Mouse (Mus musculus) Patski (cell line): ENCODE results near the gene Tmc4. TPM values are rescaled to one million over a fixed set of nuclear protein-coding genes. Genes with fewer than 3 reads are reported as not detected.
"Not testable (repeated sequence)": the region's sequence is repeated elsewhere in the genome, so short reads cannot be mapped to it uniquely, and the experiment has no call there.

Experiments
- ATAC-seq: fragments of 100-300 bp; one replicate; pipeline ENCODE4 v1.8.0; 2021
- CTCF ChIA-PET: fragments of 350-600 bp; sonication (Branson Sonifier 250); formaldehyde crosslinking; loops from one replicate; lab custom pipeline; 2022; ENCODE audit warnings: inconsistent platforms; lab: Charles Lee
- POLR2A ChIA-PET: fragments of 350-600 bp; sonication (Branson Sonifier 250); formaldehyde crosslinking; loops from one replicate; lab custom pipeline; 2022; ENCODE audit warnings: antibody characterized with exemption, inconsistent platforms; lab: Charles Lee
- DNase-seq: peaks from one replicate; pipeline ENCODE4 v3.0.0-alpha.2; 2011; ENCODE audit warnings: low read depth, low spot score
- H3K27me3 ChIP-seq: fragments of 371-371 bp; one replicate; pipeline ENCODE4 v1.5.1; 2021
- CTCF ChIP-seq: fragments of 100-300 bp; IDR thresholded peaks from one replicate; pipeline ENCODE4 v1.5.1; 2021
- in situ Hi-C: fragments of 300-500 bp; cut with MboI; formaldehyde crosslinking; loops from 3 replicates; pipeline ENCODE4 v1.11.1; 2018; ENCODE audit warnings: low pct_unique_long_range_greater_than_20kb, mixed read lengths
- polyA plus RNA-seq: library from polyadenylated mRNA; unstranded; gene quantifications from one replicate; pipeline ENCODE4 v1.2.3, GENCODE M21; 2021

Gene Tmc4
- polyA plus RNA-seq, 1 experiment from 2014 or later = 2.4 TPM

GRCm38 (mm10) chr7:3705911-3706310 is 28.6 kb upstream of the Tmc4 start:
- ChIA-PET POLR2A (interaction anchor here (2.0 to 3.3 kb wide), 2 partner anchors 10 to 12 kb away, joined by 7 to 11 read pairs; partner anchors contain the start of genes Mboat7 and Tsen34), CTCF (interaction anchor here (1.8 kb wide), 1 partner anchor 10 kb away, joined by 9 read pairs; no protein-coding TSS in a partner anchor)
- H3K27me3 ChIP-seq = no peaks in the 10 kb centered on the region
- DNase-seq (no peak), ATAC-seq (no peak)
- in situ Hi-C loops = no loop called here
- no peak for TF ChIP-seq CTCF

DNA sequence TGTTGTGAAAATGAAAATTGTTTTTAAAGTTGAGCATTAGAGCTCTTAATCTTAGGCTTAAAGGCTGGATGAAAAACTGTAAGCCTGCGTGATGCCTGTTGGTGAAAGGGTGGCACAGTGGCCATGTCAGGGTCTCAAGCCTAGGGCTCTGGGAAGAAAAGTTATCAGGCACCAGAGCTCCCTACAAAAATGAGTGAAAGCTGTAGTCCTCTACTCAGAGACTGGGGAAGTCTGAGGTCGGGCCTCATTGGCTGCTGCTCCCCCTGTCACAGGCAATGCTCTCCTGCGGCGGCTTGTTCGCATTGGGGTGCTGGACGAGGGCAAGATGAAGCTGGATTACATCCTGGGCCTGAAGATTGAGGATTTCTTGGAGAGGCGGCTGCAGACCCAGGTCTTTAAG is 28.1 kb upstream of the Tmc4 start:
- H3K27me3 ChIP-seq, in situ Hi-C loops, ATAC-seq, DNase-seq: not testable (repeated sequence)
- POLR2A ChIA-PET = interaction anchor here (2.0 to 3.3 kb wide), 2 partner anchors 10 to 12 kb away, joined by 7 to 11 read pairs; partner anchors contain the start of genes Mboat7 and Tsen34
- CTCF ChIA-PET = interaction anchor here (1.8 kb wide), 1 partner anchor 10 kb away, joined by 9 read pairs; no protein-coding TSS in a partner anchor

GRCm38 (mm10) chr7:3704475-3704874 is 27.1 kb upstream of the Tmc4 start:
- DNase-seq (no peak), ATAC-seq (peak; percentile 14)
- no peaks in the 10 kb centered on the region for H3K27me3 ChIP-seq
- in situ Hi-C loops = no loop called here
- no peak for TF ChIP-seq CTCF
- ChIA-PET POLR2A (interaction anchor here (2.0 to 3.3 kb wide), 2 partner anchors 9 to 11 kb away, joined by 7 to 11 read pairs; partner anchors contain the start of genes Mboat7 and Tsen34), CTCF (no interaction called here)

DNA sequence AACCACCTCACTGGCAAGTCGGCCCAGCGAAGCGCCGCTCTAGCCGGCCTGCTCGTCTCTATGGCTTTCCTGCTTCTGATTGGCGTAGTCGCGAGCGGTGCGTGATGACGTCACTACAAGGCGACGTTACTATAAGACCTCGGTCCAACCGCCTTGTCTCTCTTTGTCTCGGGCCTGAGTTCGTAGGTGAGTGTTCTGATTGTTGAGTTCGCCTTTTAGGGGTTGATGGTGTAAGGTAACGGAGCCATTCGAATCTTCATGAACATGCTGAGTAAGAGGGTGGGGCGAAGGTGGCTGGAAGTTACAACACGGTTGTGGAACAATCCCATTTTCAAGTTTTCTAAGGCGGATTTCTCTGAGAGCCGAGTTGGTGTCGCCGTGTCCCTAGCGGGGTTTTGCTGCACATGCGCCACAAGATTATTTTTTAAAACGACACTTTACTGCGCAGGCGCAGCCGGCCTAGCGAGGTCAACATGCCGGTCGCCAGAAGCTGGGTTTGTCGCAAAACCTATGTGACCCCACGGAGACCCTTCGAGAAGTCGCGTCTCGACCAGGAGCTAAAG is 26.6 kb upstream of the Tmc4 start, which contains the start of gene Rps9:
TSS of gene Rps9 (plus strand) at position 115 of the 563 bp plus-strand sequence.
- CTCF ChIA-PET = no interaction called here
- POLR2A ChIA-PET = interaction anchor here (2.0 kb wide), 1 partner anchor 8 kb away, joined by 7 read pairs; no protein-coding TSS in a partner anchor
- no peak for TF ChIP-seq CTCF
- H3K27me3 ChIP-seq = no peaks in the 10 kb centered on the region
- in situ Hi-C loops = no loop called here
- DNase-seq (peak; percentile 92), ATAC-seq (peak; percentile 84)

GRCm38 (mm10) chr7:3703148-3703878 is 26.0 kb upstream of the Tmc4 start:
- TF ChIP-seq CTCF = no peak
- H3K27me3 ChIP-seq = no peaks in the 10 kb centered on the region
- ATAC-seq = peak; percentile 37
- in situ Hi-C loops = no loop called here
- ChIA-PET POLR2A (no interaction called here), CTCF (interaction anchor here (1.1 kb wide), 2 partner anchors 8 to 10 kb away, joined by 3 to 4 read pairs; partner anchors contain the start of genes Mboat7 and Tsen34)
- DNase-seq = no peak

DNA sequence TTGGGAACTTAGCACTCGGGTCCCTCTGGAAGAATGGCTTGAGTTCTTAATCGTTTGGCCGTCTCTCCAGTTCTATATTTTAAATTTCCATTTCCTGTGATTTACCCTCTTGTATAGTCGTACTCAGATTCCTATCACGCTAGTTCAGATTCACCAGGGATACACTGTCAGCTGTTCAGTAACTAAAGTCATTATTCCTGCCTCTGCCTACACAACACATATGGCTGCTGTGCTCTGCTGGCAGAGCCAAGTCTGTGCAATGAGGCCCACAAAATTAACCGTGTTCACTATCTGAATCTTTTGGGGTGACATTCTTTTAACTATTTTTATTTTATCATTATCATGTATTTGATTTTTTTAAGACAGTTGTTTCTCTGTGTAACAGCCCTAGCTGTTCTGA is 21.1 kb upstream of the Tmc4 start:
- H3K27me3 ChIP-seq = no peaks in the 10 kb centered on the region
- no peak for TF ChIP-seq CTCF
- ATAC-seq (no peak), DNase-seq (no peak)
- in situ Hi-C loops = loop anchor here (10.0 kb wide), 2 partner anchors 404 to 436 kb away; partner anchors contain the start of gene Leng8
- CTCF ChIA-PET = interaction anchor here (0.6 to 1.3 kb wide), 2 partner anchors 9 to 204 kb away, joined by 3 to 4 read pairs; no protein-coding TSS in a partner anchor
- POLR2A ChIA-PET = no interaction called here

GRCm38 (mm10) chr7:3694949-3695305 is 17.6 kb upstream of the Tmc4 start:
- CTCF ChIA-PET = interaction anchor here (1.6 kb wide), 1 partner anchor 11 kb away, joined by 9 read pairs; no protein-coding TSS in a partner anchor
- POLR2A ChIA-PET = interaction anchor here (1.7 kb wide), 1 partner anchor 10 kb away, joined by 7 read pairs; the partner anchor contains the start of gene Rps9
- ATAC-seq, H3K27me3 ChIP-seq, DNase-seq: not testable (repeated sequence)
- in situ Hi-C loops = loop anchor here (5.0 to 10.0 kb wide), 3 partner anchors 43 to 440 kb away; partner anchors contain the start of gene Leng8

GRCm38 (mm10) chr7:3694076-3694948 is 17.0 kb upstream of the Tmc4 start:
- DNase-seq = peak; percentile 54
- ChIA-PET POLR2A (interaction anchor here (1.2 to 2.2 kb wide), 4 partner anchors 10 to 49 kb away, joined by 3 to 11 read pairs (median 6); partner anchors contain the start of genes Cnot3 and Rps9), CTCF (interaction anchor here (1.5 kb wide), 1 partner anchor 9 kb away, joined by 4 read pairs; no protein-coding TSS in a partner anchor)
- in situ Hi-C loops = loop anchor here (5.0 to 10.0 kb wide), 3 partner anchors 42 to 440 kb away; partner anchors contain the start of gene Leng8
- ATAC-seq = peak; percentile 59
- no peak for TF ChIP-seq CTCF
- no peaks in the 10 kb centered on the region for H3K27me3 ChIP-seq

GRCm38 (mm10) chr7:3693809-3694075 is 16.4 kb upstream of the Tmc4 start:
- no peaks in the 10 kb centered on the region for H3K27me3 ChIP-seq
- DNase-seq (no peak), ATAC-seq (peak; percentile 13)
- CTCF ChIA-PET = interaction anchor here (1.5 kb wide), 1 partner anchor 9 kb away, joined by 4 read pairs; no protein-coding TSS in a partner anchor
- in situ Hi-C loops = loop anchor here (5.0 to 10.0 kb wide), 3 partner anchors 41 to 441 kb away; partner anchors contain the start of gene Leng8
- POLR2A ChIA-PET = interaction anchor here (1.2 to 2.2 kb wide), 3 partner anchors 12 to 48 kb away, joined by 3 to 11 read pairs (median 6); partner anchors contain the start of gene Cnot3
- TF ChIP-seq CTCF = no peak
